Mouse (Mus musculus): ENCODE data around the gene Cdyl2.

The Cdyl2 gene

GRCm38 (mm10) chr8:116538763-116539162, 194.0 kb downstream of the Cdyl2 start:
- peak; percentile 1 for DNase-seq (ENCODE audit: extremely low spot score)

GRCm38 (mm10) chr8:116536786-116537185, 196.0 kb downstream of the Cdyl2 start:
- DNase-seq (ENCODE audit: extremely low spot score), result no peak

GRCm38 (mm10) chr8:116533081-116533480, 199.7 kb downstream of the Cdyl2 start:
- no peak for DNase-seq (ENCODE audit: extremely low spot score)

- DNase-seq (ENCODE audit: extremely low spot score), result no peak
Observed at GRCm38 (mm10) chr8:116528736-116529135, 204.1 kb downstream of the Cdyl2 start.

- no peak for DNase-seq (ENCODE audit: extremely low spot score)
Observed at GRCm38 (mm10) chr8:116524915-116525314, 207.9 kb downstream of the Cdyl2 start.
